Mouse (Mus musculus) MEL (cell line): ENCODE results near the gene E130114P18Rik.

Source experiments
- CTCF ChIP-seq, 3 experiments: IDR thresholded peaks in 2 of 3; conservative IDR thresholded peaks in 1 of 3; 2 replicates each; pipeline ENCODE4 v1.5.1; 2011 to 2012; ENCODE audit warnings: low read length in 3 of 3, low read depth in 2 of 3, mild to moderate bottlenecking in 2 of 3, improper control_type of control experiment in 1 of 3, inconsistent platforms in 1 of 3, mixed read lengths in 1 of 3, moderate library complexity in 1 of 3; ENCODE audit not compliant: control insufficient read depth in 1 of 3, insufficient read depth in 1 of 3, poor library complexity in 1 of 3, severe bottlenecking in 1 of 3
- GATA1 ChIP-seq: IDR thresholded peaks from 2 replicates; pipeline ENCODE4 v1.6.1; 2011; ENCODE audit warnings: low read depth, low read length, improper control_type of control experiment
- MAFK ChIP-seq: IDR thresholded peaks from 2 replicates; pipeline ENCODE4 v1.6.1; 2011; ENCODE audit warnings: low read depth, mild to moderate bottlenecking, low read length, improper control_type of control experiment, borderline replicate concordance
- MAX ChIP-seq: IDR thresholded peaks from 2 replicates; pipeline ENCODE4 v1.6.1; 2011; ENCODE audit warnings: low read length, improper control_type of control experiment
- MXI1 ChIP-seq: IDR thresholded peaks from 2 replicates; pipeline ENCODE4 v1.6.1; 2011; ENCODE audit warnings: mild to moderate bottlenecking, low read depth, low read length, improper control_type of control experiment
- POLR2A ChIP-seq, 2 experiments: IDR thresholded peaks; 2 replicates each; pipeline ENCODE4 v1.6.1; 2011 to 2012; ENCODE audit warnings: low read length in 2 of 2, mild to moderate bottlenecking in 2 of 2, control low read depth in 1 of 2, improper control_type of control experiment in 1 of 2, low read depth in 1 of 2, moderate library complexity in 1 of 2; ENCODE audit not compliant: control insufficient read depth in 1 of 2, insufficient read depth in 1 of 2, poor library complexity in 1 of 2
- SMC3 ChIP-seq: IDR thresholded peaks from 2 replicates; pipeline ENCODE4 v1.6.1; 2011; ENCODE audit warnings: low read depth, low read length, improper control_type of control experiment
- UBTF ChIP-seq: IDR thresholded peaks from 2 replicates; pipeline ENCODE4 v1.6.1; 2012; ENCODE audit warnings: low read depth, mild to moderate bottlenecking, inconsistent platforms, low read length, improper control_type of control experiment, moderate library complexity, borderline replicate concordance; ENCODE audit not compliant: insufficient read depth
- USF1 ChIP-seq: IDR thresholded peaks from 2 replicates; pipeline ENCODE4 v1.6.1; 2014; ENCODE audit warnings: low read depth, mild to moderate bottlenecking, inconsistent platforms, low read length, improper control_type of control experiment, moderate library complexity
- USF2 ChIP-seq, 2 experiments: IDR thresholded peaks; 2 replicates each; pipeline ENCODE4 v1.6.1; 2011 to 2012; ENCODE audit warnings: improper control_type of control experiment in 2 of 2, low read length in 2 of 2, borderline replicate concordance in 1 of 2, inconsistent platforms in 1 of 2, low read depth in 1 of 2, mild to moderate bottlenecking in 1 of 2; ENCODE audit not compliant: insufficient read depth in 1 of 2
- ZC3H11A ChIP-seq: IDR thresholded peaks from 2 replicates; pipeline ENCODE4 v1.6.1; 2012; ENCODE audit warnings: low read depth, mild to moderate bottlenecking, inconsistent platforms, low read length, improper control_type of control experiment

DNA sequence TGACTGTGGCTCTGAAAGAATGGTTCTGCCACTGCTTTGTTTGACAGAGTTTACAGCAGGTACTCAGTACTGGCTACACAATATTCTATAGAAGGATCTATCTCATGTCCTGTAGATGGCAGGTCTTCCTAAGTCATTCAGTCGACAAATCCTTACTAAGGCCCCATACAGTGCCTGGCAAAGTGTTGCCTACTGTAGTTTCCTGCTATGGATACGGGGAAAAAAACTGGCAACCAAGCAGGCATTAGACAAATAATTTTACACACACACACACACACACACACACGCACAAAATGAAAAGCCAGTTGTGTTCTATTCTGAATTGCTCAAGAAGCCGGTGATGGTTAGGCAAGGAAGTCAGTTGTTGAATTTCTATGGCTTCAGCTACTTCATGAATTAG lies 130.6 kb downstream of the E130114P18Rik start:
- TF ChIP-seq SMC3 (no peak), MAFK (no peak), CTCF (IDR thresholded peaks at IDR 0.05 in 2 of 3, conservative IDR thresholded peaks at IDR 0.05 in 1 of 3; ENCODE audit: control insufficient read depth in 1 of 3, insufficient read depth in 1 of 3, low read depth in 2 of 3, low read length in 3 of 3, poor library complexity in 1 of 3, severe bottlenecking in 1 of 3) (no peak), UBTF (no peak), GATA1 (no peak), MAX (no peak), MXI1 (no peak), POLR2A (IDR thresholded peaks at IDR 0.05; ENCODE audit: control insufficient read depth in 1 of 2, insufficient read depth in 1 of 2, low read depth in 1 of 2, low read length in 2 of 2, poor library complexity in 1 of 2) (no peak), ZC3H11A (no peak), USF2 (IDR thresholded peaks at IDR 0.05; ENCODE audit: borderline replicate concordance in 1 of 2, insufficient read depth in 1 of 2, low read depth in 1 of 2, low read length in 2 of 2) (no peak), USF1 (no peak)
